Mouse (Mus musculus) MEL (cell line): Measurements from ENCODE around the gene Sphkap. TPM values are rescaled to one million over a fixed set of nuclear protein-coding genes. Genes with fewer than 3 reads are reported as not detected.

Experiments
- DNase-seq: peaks from one replicate; pipeline ENCODE4 v3.0.0; 2011; ENCODE audit warnings: low read depth, low spot score
- H3K27ac ChIP-seq: 2 replicates; pipeline ENCODE4 v1.5.1; 2012; ENCODE audit warnings: low read depth, mild to moderate bottlenecking, control low read depth, low read length, moderate library complexity; ENCODE audit not compliant: control insufficient read depth
- H3K27me3 ChIP-seq, 2 experiments: fragments of 150-350 bp in 1 of 2; sonication (generic) in 1 of 2; 2 replicates each; pipeline ENCODE4 v1.6.1; 2012; ENCODE audit warnings: low read length in 2 of 2, mild to moderate bottlenecking in 2 of 2, improper control_type of control experiment in 1 of 2, moderate library complexity in 1 of 2; ENCODE audit not compliant: insufficient read depth in 2 of 2, control insufficient read depth in 1 of 2
- H3K36me3 ChIP-seq, 2 experiments: 2 replicates each; pipeline ENCODE4 v1.6.1; 2012 to 2014; ENCODE audit warnings: low read length in 2 of 2, improper control_type of control experiment in 1 of 2, inconsistent platforms in 1 of 2, mild to moderate bottlenecking in 1 of 2; ENCODE audit not compliant: insufficient read depth in 2 of 2, control insufficient read depth in 1 of 2
- H3K4me1 ChIP-seq, 2 experiments: fragments of 150-350 bp in 1 of 2; sonication (generic) in 1 of 2; 2 replicates each; pipeline ENCODE4 v1.6.1; 2012; ENCODE audit warnings: low read length in 2 of 2, improper control_type of control experiment in 1 of 2, mild to moderate bottlenecking in 1 of 2; ENCODE audit not compliant: insufficient read depth in 2 of 2, control insufficient read depth in 1 of 2
- H3K4me3 ChIP-seq, 2 experiments: fragments of 150-350 bp in 1 of 2; sonication (generic) in 1 of 2; 2 replicates each; pipeline ENCODE4 v1.5.1; 2012; ENCODE audit warnings: low read depth in 2 of 2, low read length in 2 of 2, mild to moderate bottlenecking in 2 of 2, moderate library complexity in 2 of 2, control low read depth in 1 of 2, improper control_type of control experiment in 1 of 2; ENCODE audit not compliant: control insufficient read depth in 1 of 2, insufficient read depth in 1 of 2
- H3K79me2 ChIP-seq: 2 replicates; pipeline ENCODE4 v1.6.1; 2012; ENCODE audit warnings: mild to moderate bottlenecking, low read length, moderate library complexity; ENCODE audit not compliant: control insufficient read depth, poor library complexity, insufficient read depth
- H3K9ac ChIP-seq: 2 replicates; pipeline ENCODE4 v1.6.1; 2012; ENCODE audit warnings: low read depth, mild to moderate bottlenecking, control low read depth, low read length, moderate library complexity; ENCODE audit not compliant: control insufficient read depth, poor library complexity, severe bottlenecking
- H3K9me3 ChIP-seq: fragments of 150-350 bp; sonication (generic); replicated peaks from 2 replicates; pipeline ENCODE4 v1.6.1; 2012; ENCODE audit warnings: mild to moderate bottlenecking, low read length, improper control_type of control experiment, moderate library complexity; ENCODE audit not compliant: insufficient read depth
- CHD2 ChIP-seq: IDR thresholded peaks from 2 replicates; pipeline ENCODE4 v1.6.1; 2011; ENCODE audit warnings: low read length, improper control_type of control experiment
- ETS1 ChIP-seq: IDR thresholded peaks from 2 replicates; pipeline ENCODE4 v1.6.1; 2012; ENCODE audit warnings: low read depth, mild to moderate bottlenecking, inconsistent platforms, low read length, improper control_type of control experiment, moderate library complexity
- GABPA ChIP-seq: IDR thresholded peaks from 2 replicates; pipeline ENCODE4 v1.6.1; 2012; ENCODE audit warnings: low read depth, mild to moderate bottlenecking, inconsistent platforms, low read length, improper control_type of control experiment, moderate library complexity
- GATA1 ChIP-seq: IDR thresholded peaks from 2 replicates; pipeline ENCODE4 v1.6.1; 2011; ENCODE audit warnings: low read depth, low read length, improper control_type of control experiment
- HCFC1 ChIP-seq: IDR thresholded peaks from 2 replicates; pipeline ENCODE4 v1.6.1; 2012; ENCODE audit warnings: low read depth, mild to moderate bottlenecking, inconsistent platforms, low read length, improper control_type of control experiment, moderate library complexity
- MAX ChIP-seq: IDR thresholded peaks from 2 replicates; pipeline ENCODE4 v1.6.1; 2011; ENCODE audit warnings: low read length, improper control_type of control experiment
- MEF2A ChIP-seq: IDR thresholded peaks from 2 replicates; pipeline ENCODE4 v1.6.1; 2014; ENCODE audit warnings: low read depth, mild to moderate bottlenecking, inconsistent platforms, low read length, improper control_type of control experiment; ENCODE audit not compliant: poor library complexity, insufficient replicate concordance, severe bottlenecking; ENCODE audit errors: extremely low read depth
- MXI1 ChIP-seq: IDR thresholded peaks from 2 replicates; pipeline ENCODE4 v1.6.1; 2011; ENCODE audit warnings: mild to moderate bottlenecking, low read depth, low read length, improper control_type of control experiment
- MYB ChIP-seq: IDR thresholded peaks from 2 replicates; pipeline ENCODE4 v1.6.1; 2011; ENCODE audit warnings: mild to moderate bottlenecking, low read depth, low read length, improper control_type of control experiment
- POLR2A ChIP-seq, 2 experiments: IDR thresholded peaks; 2 replicates each; pipeline ENCODE4 v1.6.1; 2011 to 2012; ENCODE audit warnings: low read length in 2 of 2, mild to moderate bottlenecking in 2 of 2, control low read depth in 1 of 2, improper control_type of control experiment in 1 of 2, low read depth in 1 of 2, moderate library complexity in 1 of 2; ENCODE audit not compliant: control insufficient read depth in 1 of 2, insufficient read depth in 1 of 2, poor library complexity in 1 of 2
- RAD21 ChIP-seq: IDR thresholded peaks from 2 replicates; pipeline ENCODE4 v1.6.1; 2011; ENCODE audit warnings: mild to moderate bottlenecking, low read depth, low read length, improper control_type of control experiment
- SIN3A ChIP-seq: IDR thresholded peaks from 2 replicates; pipeline ENCODE4 v1.6.1; 2012; ENCODE audit warnings: low read length, improper control_type of control experiment, inconsistent platforms
- UBTF ChIP-seq: IDR thresholded peaks from 2 replicates; pipeline ENCODE4 v1.6.1; 2012; ENCODE audit warnings: low read depth, mild to moderate bottlenecking, inconsistent platforms, low read length, improper control_type of control experiment, moderate library complexity, borderline replicate concordance; ENCODE audit not compliant: insufficient read depth
- USF2 ChIP-seq, 2 experiments: IDR thresholded peaks; 2 replicates each; pipeline ENCODE4 v1.6.1; 2011 to 2012; ENCODE audit warnings: improper control_type of control experiment in 2 of 2, low read length in 2 of 2, borderline replicate concordance in 1 of 2, inconsistent platforms in 1 of 2, low read depth in 1 of 2, mild to moderate bottlenecking in 1 of 2; ENCODE audit not compliant: insufficient read depth in 1 of 2
- ZC3H11A ChIP-seq: IDR thresholded peaks from 2 replicates; pipeline ENCODE4 v1.6.1; 2012; ENCODE audit warnings: low read depth, mild to moderate bottlenecking, inconsistent platforms, low read length, improper control_type of control experiment
- ZMIZ1 ChIP-seq: IDR thresholded peaks from 2 replicates; pipeline ENCODE4 v1.6.1; 2012; ENCODE audit warnings: low read depth, mild to moderate bottlenecking, inconsistent platforms, low read length, improper control_type of control experiment, moderate library complexity
- ZNF384 ChIP-seq: IDR thresholded peaks from 2 replicates; pipeline ENCODE4 v1.6.1; 2012; ENCODE audit warnings: low read depth, mild to moderate bottlenecking, inconsistent platforms, low read length, improper control_type of control experiment
- polyA plus RNA-seq, 2 experiments: library from polyadenylated mRNA; stranded (reverse) in 1 of 2; unstranded in 1 of 2; fragments of >175 nt in 1 of 2; fragments of >200 nt in 1 of 2; gene quantifications; 2 replicates each; pipeline versions ENCODE4 v1.2.1 to v1.2.4; 2012; ENCODE audit warnings: low replicate concordance in 2 of 2, low read depth in 1 of 2; ENCODE audit not compliant: insufficient read length in 2 of 2, insufficient read depth in 1 of 2, missing spikeins in 1 of 2
- total RNA-seq: library from RNA; depleted of rRNA; stranded (reverse); fragments of 300-350 nt; gene quantifications from 2 replicates; pipeline ENCODE4 v1.2.3, GENCODE M21; 2012

Sphkap gene
- total and polyA plus RNA-seq, 3 experiments: not detected

DNA sequence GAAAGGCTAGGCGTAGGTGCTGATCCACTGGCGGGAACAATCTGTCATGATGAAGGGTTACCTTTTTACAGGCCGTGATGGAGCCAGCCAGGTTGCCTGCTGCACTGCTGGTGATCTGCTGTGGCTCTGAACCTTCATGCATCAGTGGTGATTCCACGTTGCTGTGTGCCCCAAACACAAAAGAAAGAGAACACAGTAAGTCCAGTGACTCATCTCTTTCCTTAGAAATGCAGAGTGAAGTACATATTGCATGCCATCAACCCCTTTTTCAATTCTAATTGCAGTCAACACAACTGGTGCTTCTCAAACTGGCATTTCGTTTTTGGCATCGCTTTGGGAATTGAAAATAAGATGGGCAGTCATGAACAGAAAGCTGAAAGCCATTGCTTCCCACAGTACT lies 45.8 kb downstream of the Sphkap start:
- Histone ChIP-seq H3K27me3 (no peaks in the 10 kb centered on the region), H3K36me3 (no peaks in the 10 kb centered on the region), H3K9me3 (no peaks in the 10 kb centered on the region), H3K79me2 (no peaks in the 10 kb centered on the region), H3K9ac (no peak overlapping the region), H3K27ac (no peak overlapping the region), H3K4me3 (no peak overlapping the region), H3K4me1 (no peaks in the 10 kb centered on the region)
- no peak for DNase-seq
- TF ChIP-seq GABPA (no peak), MYB (no peak), UBTF (no peak)

DNA sequence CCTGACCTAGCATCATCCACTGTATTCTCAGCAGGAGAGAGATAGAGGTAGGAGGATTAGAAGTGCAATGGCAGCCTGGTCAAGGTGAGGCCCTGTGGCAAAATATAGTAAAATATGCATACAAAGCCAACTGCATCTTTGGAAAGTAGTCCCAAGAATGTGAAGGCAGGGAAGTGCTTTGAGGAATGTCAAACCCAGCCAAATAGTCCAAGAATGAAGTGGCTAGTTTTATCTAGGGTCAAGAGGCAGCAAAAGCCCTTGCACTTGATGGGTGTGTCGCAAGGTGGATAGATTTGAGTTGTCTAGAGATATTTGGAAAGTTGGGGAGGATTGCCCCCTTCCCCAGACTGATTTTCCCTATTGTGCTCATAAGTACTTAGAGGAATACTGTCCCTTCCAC lies 61.5 kb downstream of the Sphkap start:
- DNase-seq: no peak
- H3K27me3 ChIP-seq: no peaks in the 10 kb centered on the region
- no peak for TF ChIP-seq ZNF384
- TF ChIP-seq CHD2: no peak
- TF ChIP-seq UBTF: no peak
- no peak for TF ChIP-seq POLR2A (IDR thresholded peaks at IDR 0.05; ENCODE audit: control insufficient read depth in 1 of 2, insufficient read depth in 1 of 2, low read depth in 1 of 2, low read length in 2 of 2, poor library complexity in 1 of 2)
- no peak for TF ChIP-seq HCFC1
- TF ChIP-seq ZMIZ1: no peak
- TF ChIP-seq MXI1: no peak
- no peak for TF ChIP-seq RAD21
- TF ChIP-seq ZC3H11A: no peak
- TF ChIP-seq USF2 (IDR thresholded peaks at IDR 0.05; ENCODE audit: borderline replicate concordance in 1 of 2, insufficient read depth in 1 of 2, low read depth in 1 of 2, low read length in 2 of 2): no peak
- TF ChIP-seq ETS1: no peak
- no peak for TF ChIP-seq MAX
- TF ChIP-seq GATA1: no peak
- TF ChIP-seq SIN3A: no peak
- TF ChIP-seq, all 39 proteins: peak for 0

DNA sequence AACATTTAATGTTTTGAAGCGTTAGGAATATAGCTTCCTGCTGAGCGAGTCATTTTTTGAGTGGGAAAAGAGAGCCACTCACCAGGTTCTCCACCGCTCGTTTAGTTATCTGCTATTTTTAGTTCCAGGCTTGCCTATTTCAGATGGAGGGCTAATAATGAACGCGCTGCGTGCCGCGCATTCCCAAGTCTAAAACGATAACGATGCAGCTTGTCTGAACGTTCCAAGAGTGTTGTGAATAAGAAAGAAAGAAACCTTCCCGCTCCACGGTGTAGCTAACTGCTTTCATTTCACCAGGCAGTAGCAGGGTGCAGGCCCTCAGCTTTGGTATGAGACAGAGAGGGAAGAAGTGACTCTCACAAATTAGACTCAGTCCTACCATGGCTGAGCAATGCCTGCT lies 62.4 kb downstream of the Sphkap start:
- Histone ChIP-seq H3K4me3 (no peak overlapping the region), H3K36me3 (no peaks in the 10 kb centered on the region), H3K27ac (no peak overlapping the region)
- TF ChIP-seq MEF2A (no peak), UBTF (no peak), ZC3H11A (no peak), HCFC1 (no peak)
- TF ChIP-seq, all 39 proteins: peak for 0
- H3K4me1 ChIP-seq: no peaks in the 10 kb centered on the region
- no peaks in the 10 kb centered on the region for H3K27me3 ChIP-seq
- H3K9ac ChIP-seq: no peak overlapping the region
- no peak for DNase-seq
- no peaks in the 10 kb centered on the region for H3K79me2 ChIP-seq
- H3K9me3 ChIP-seq: no peaks in the 10 kb centered on the region

More for the DNA sequence above, 61.5 kb downstream of the Sphkap start:
- Histone ChIP-seq H3K9me3 (no peaks in the 10 kb centered on the region), H3K4me1 (no peaks in the 10 kb centered on the region), H3K27ac (no peak overlapping the region), H3K9ac (no peak overlapping the region), H3K36me3 (no peaks in the 10 kb centered on the region), H3K4me3 (no peak overlapping the region), H3K79me2 (no peaks in the 10 kb centered on the region)
